Mouse (Mus musculus) lung, postnatal 0 days (tissue): Measurements from ENCODE around the gene Gm867.

ENCODE experiments used
- CTCF ChIP-seq: IDR thresholded peaks from 2 replicates; pipeline ENCODE4 v1.5.1; 2016; ENCODE audit warnings: antibody characterized with exemption, mild to moderate bottlenecking
- EP300 ChIP-seq: IDR thresholded peaks from 2 replicates; pipeline ENCODE4 v1.6.1; 2016; ENCODE audit warnings: antibody characterized with exemption, mild to moderate bottlenecking, control low read depth

DNA sequence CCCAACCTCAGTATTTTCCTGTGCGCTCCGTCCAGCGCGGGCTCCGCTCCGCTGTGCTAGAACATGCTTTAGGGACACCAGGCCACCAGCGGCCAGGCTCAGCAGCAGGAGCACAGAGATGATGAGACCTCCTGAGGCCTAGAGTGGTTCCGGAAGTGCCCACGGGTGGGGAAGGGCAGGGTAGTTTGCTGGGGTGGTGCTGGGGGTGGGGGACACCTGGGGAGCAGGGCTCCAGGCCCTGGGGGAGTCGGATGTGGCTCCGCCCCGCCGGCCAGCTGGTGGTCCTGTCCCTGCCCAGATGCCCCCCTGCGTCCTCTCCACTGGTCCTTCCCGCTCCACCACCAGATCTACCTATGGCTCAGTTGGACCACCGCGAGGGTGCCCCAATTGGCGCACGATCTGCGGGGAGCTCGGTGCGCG is 10.3 kb upstream of the Gm867 start:
- TF ChIP-seq CTCF (no peak), EP300 (no peak)
